Mouse (Mus musculus) midbrain, embryonic 16.5 days (tissue): ENCODE data around the gene Nccrp1. TPM values are rescaled to one million over a fixed set of nuclear protein-coding genes. Genes with fewer than 3 reads are reported as not detected.

ENCODE experiments used
- ATAC-seq: fragments of 200-750 bp; cut with Nextera tagmentation; 2 replicates; pipeline ENCODE4 v1.8.0; 2017; ENCODE audit warnings: moderate TSS enrichment
- H3K27ac ChIP-seq: fragments of 300-500 bp; sonication (generic); 2 replicates; pipeline ENCODE4 v1.5.1; 2014; ENCODE audit warnings: mild to moderate bottlenecking, low read length, mixed read lengths
- H3K27me3 ChIP-seq: fragments of 300-500 bp; sonication (generic); 2 replicates; pipeline ENCODE4 v1.6.1; 2014; ENCODE audit warnings: low read depth, low read length, mixed read lengths; ENCODE audit not compliant: control insufficient read depth, insufficient read depth
- H3K36me3 ChIP-seq: fragments of 300-500 bp; sonication (generic); 2 replicates; pipeline ENCODE4 v1.6.1; 2014; ENCODE audit warnings: mild to moderate bottlenecking, low read length, moderate library complexity, mixed read lengths; ENCODE audit not compliant: control insufficient read depth, insufficient read depth
- H3K4me1 ChIP-seq: fragments of 300-500 bp; sonication (generic); 2 replicates; pipeline ENCODE4 v1.6.1; 2014; ENCODE audit warnings: mild to moderate bottlenecking, low read length, mixed read lengths; ENCODE audit not compliant: control insufficient read depth, insufficient read depth
- H3K4me2 ChIP-seq: fragments of 300-500 bp; sonication (generic); 2 replicates; pipeline ENCODE4 v1.6.1; 2014; ENCODE audit warnings: mild to moderate bottlenecking, low read length, mixed read lengths
- H3K4me3 ChIP-seq: fragments of 300-500 bp; sonication (generic); 2 replicates; pipeline ENCODE4 v1.5.1; 2014; ENCODE audit warnings: low read depth, mild to moderate bottlenecking, low read length, moderate library complexity, mixed read lengths
- H3K9ac ChIP-seq: fragments of 300-500 bp; sonication (generic); 2 replicates; pipeline ENCODE4 v1.6.1; 2014; ENCODE audit warnings: low read depth, low read length, mixed read lengths
- H3K9me3 ChIP-seq: fragments of 300-500 bp; sonication (generic); replicated peaks from 2 replicates; pipeline ENCODE4 v1.6.1; 2014; ENCODE audit warnings: mild to moderate bottlenecking, low read length, mixed read lengths; ENCODE audit not compliant: control insufficient read depth, poor library complexity, severe bottlenecking
- WGBS: fragments of 180-500 bp; shearing (Covaris S2); extraction: QIAGEN DNeasy Blood & Tissue Kit; methylation state at CpG from one replicate; pipeline ENCODE4 v1.1.7; 2014; 5-methylcytosine and 5-hydroxymethylcytosine counted together
- polyA plus RNA-seq: library from polyadenylated mRNA; unstranded; fragments of >200 nt; fragmentation: Nextera tagmentation; extraction: Ambion mirVana; gene quantifications from 2 replicates; pipeline ENCODE4 v1.2.1, GENCODE M21; 2015

Gene Nccrp1
- polyA plus RNA-seq, 1 experiment from 2014 or later, result 0.15 TPM

GRCm38 (mm10) chr7:28561967-28562366, 14.9 kb upstream of the Nccrp1 start:
- Histone ChIP-seq H3K9ac (no peak overlapping the region), H3K4me1 (no peaks in the 10 kb centered on the region), H3K4me2 (no peak overlapping the region), H3K27ac (no peak overlapping the region), H3K4me3 (no peak overlapping the region), H3K36me3 (peaks cover 15% of the 10 kb centered on the region), H3K9me3 (no peaks in the 10 kb centered on the region), H3K27me3 (no peaks in the 10 kb centered on the region)
- WGBS, result 86% methylated on average over 11 of the region's 11 CpGs
- no peak for ATAC-seq

DNA sequence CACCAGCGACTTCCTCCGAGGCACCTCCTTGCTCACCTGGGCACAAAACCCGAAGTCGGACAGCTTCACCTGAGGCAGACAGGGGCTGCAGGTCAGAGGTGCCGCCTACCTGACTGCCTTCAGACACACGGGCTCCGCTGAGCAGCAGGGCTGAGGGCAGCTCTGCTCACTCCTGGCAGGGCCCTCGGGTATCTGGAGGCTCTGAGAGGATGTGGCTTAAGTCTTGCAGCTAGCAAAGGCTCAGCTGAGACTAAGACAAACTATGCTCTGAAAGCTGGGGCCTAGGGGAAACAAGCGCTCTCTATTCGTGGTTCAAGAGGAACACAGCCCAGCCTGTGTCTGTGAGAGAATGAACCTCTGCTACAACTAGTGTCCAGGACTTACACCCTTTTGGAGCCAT, 13.8 kb upstream of the Nccrp1 start:
- WGBS, result 95% methylated on average over 10 of the region's 10 CpGs
- no peak overlapping the region for H3K4me2 ChIP-seq
- no peaks in the 10 kb centered on the region for H3K4me1 ChIP-seq
- peaks cover 15% of the 10 kb centered on the region for H3K36me3 ChIP-seq
- no peak overlapping the region for H3K4me3 ChIP-seq
- H3K9ac ChIP-seq, result no peak overlapping the region
- ATAC-seq, result no peak
- H3K9me3 ChIP-seq, result no peaks in the 10 kb centered on the region
- H3K27me3 ChIP-seq, result no peaks in the 10 kb centered on the region
- H3K27ac ChIP-seq, result no peak overlapping the region

DNA sequence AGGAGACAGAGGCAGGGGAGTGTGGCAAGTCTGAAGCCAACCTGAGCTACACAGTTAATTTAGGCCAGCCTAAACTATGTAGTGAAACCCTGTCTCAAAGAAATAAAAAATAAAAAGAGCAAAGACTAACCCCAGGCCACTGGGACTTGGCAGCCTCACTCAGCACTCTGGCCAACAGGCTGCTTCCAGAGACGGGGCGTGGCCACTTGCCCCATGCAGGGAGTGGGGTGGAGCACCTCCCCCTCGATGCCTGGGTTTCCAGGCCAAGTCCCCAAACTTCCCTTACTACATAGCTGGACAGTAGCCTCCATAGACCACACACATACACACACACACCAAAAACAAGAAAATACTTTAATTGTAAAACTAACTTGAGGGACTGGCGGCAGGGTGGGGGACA, 11.4 kb upstream of the Nccrp1 start:
- Histone ChIP-seq H3K36me3 (peaks cover 6% of the 10 kb centered on the region; the same call in 1 of the 2 replicates), H3K4me1 (no peaks in the 10 kb centered on the region), H3K9me3 (no peaks in the 10 kb centered on the region), H3K4me2 (no peak overlapping the region), H3K27ac (no peak overlapping the region), H3K9ac (no peak overlapping the region), H3K27me3 (no peaks in the 10 kb centered on the region), H3K4me3 (no peak overlapping the region)
- ATAC-seq, result no peak
- WGBS, result 64% methylated on average over 4 of the region's 4 CpGs

DNA sequence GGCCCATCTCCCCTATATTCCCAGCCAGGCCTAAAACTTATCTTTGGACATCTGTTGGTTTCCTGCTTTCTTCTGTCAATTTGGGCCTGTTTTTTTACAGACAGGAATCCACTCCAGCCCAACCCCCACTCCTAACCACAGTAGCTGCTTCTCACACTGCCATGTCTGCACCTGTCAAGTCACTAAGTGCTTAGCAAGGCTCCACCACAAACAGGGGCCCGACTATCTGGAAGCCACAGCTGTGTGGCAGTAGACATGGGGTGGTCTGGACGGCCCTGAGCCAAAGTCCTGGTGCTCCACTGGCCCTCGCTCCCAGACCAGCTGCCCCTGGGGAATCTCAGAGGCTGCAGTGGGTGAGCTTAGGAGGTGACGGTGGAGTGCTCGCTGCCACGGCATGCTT, 10.7 kb upstream of the Nccrp1 start:
- Histone ChIP-seq H3K36me3 (peaks cover 6% of the 10 kb centered on the region; the same call in 1 of the 2 replicates), H3K4me1 (no peaks in the 10 kb centered on the region), H3K4me2 (no peak overlapping the region), H3K4me3 (no peak overlapping the region), H3K27ac (no peak overlapping the region), H3K27me3 (no peaks in the 10 kb centered on the region), H3K9me3 (no peaks in the 10 kb centered on the region), H3K9ac (no peak overlapping the region)
- 91% methylated on average over 6 of the region's 6 CpGs for WGBS
- ATAC-seq, result no peak

- Histone ChIP-seq H3K27ac (no peak overlapping the region), H3K4me2 (no peak overlapping the region), H3K4me1 (no peaks in the 10 kb centered on the region), H3K9ac (no peak overlapping the region), H3K9me3 (no peaks in the 10 kb centered on the region), H3K27me3 (no peaks in the 10 kb centered on the region), H3K36me3 (peaks cover 6% of the 10 kb centered on the region; the same call in 1 of the 2 replicates), H3K4me3 (no peak overlapping the region)
- 76% methylated on average over 5 of the region's 5 CpGs for WGBS
- no peak for ATAC-seq
These were observed 10.0 kb upstream of the Nccrp1 start for GRCm38 (mm10) chr7:28557069-28557468.

GRCm38 (mm10) chr7:28555939-28556535, 9.0 kb upstream of the Nccrp1 start:
- H3K4me1 ChIP-seq, result no peaks in the 10 kb centered on the region
- peaks cover 6% of the 10 kb centered on the region; the same call in 1 of the 2 replicates for H3K36me3 ChIP-seq
- no peak overlapping the region for H3K4me2 ChIP-seq
- 16% methylated on average over 5 of the region's 5 CpGs for WGBS
- no peak overlapping the region for H3K27ac ChIP-seq
- no peak overlapping the region for H3K9ac ChIP-seq
- H3K27me3 ChIP-seq, result no peaks in the 10 kb centered on the region
- H3K9me3 ChIP-seq, result no peaks in the 10 kb centered on the region
- no peak for ATAC-seq
- no peak overlapping the region for H3K4me3 ChIP-seq

DNA sequence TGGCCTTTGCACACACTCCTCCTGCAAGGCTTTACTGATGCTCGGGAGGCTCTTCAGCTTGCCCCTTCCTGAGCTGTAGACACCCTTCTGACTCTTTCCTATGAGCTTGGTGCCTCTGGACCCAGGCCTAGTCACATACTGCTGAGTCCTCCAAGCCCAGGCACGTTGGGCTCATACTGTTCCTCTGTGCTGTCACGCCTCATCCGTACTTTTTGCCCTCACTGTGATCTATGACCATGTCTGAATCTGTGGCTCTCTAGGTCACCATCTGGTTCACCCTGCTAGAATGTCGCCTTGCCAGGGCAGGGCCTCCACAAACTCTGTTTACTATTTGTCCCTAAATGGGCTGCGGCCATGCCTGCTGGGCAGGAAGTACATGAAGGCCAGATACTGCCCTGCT, 6.0 kb upstream of the Nccrp1 start:
- Histone ChIP-seq H3K27ac (no peak overlapping the region), H3K4me2 (no peak overlapping the region), H3K4me3 (no peak overlapping the region), H3K36me3 (no peaks in the 10 kb centered on the region), H3K27me3 (no peaks in the 10 kb centered on the region), H3K9me3 (no peaks in the 10 kb centered on the region), H3K9ac (no peak overlapping the region), H3K4me1 (no peaks in the 10 kb centered on the region)
- 93% methylated on average over 6 of the region's 6 CpGs for WGBS
- ATAC-seq, result no peak

DNA sequence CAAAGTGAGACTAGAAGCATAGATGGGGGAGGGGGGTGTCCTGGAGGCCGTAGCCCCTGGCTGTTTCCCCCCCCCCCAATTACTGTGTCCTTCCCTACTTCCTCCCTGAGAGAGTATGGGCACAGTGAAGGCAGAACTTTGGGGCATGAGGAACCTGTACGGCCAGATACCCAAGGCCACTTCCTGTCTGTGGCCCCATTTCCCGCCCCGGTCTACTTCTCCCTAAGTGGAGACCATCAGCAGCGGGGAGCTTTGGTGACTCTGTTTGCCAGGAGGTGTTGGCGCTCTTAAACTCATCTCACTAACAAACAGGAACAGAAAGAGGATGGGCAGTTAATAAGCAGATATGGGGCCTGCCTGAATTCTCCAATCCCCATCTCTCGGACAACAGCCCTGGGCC, 574 bp upstream of the Nccrp1 start:
- ATAC-seq, result no peak
- Histone ChIP-seq H3K36me3 (no peaks in the 10 kb centered on the region), H3K9ac (no peak overlapping the region), H3K9me3 (no peaks in the 10 kb centered on the region), H3K27ac (no peak overlapping the region), H3K4me1 (peaks cover 15% of the 10 kb centered on the region; the same call in 1 of the 2 replicates), H3K4me3 (no peak overlapping the region), H3K27me3 (peaks cover 24% of the 10 kb centered on the region), H3K4me2 (no peak overlapping the region)
- 76% methylated on average over 6 of the region's 7 CpGs for WGBS

DNA sequence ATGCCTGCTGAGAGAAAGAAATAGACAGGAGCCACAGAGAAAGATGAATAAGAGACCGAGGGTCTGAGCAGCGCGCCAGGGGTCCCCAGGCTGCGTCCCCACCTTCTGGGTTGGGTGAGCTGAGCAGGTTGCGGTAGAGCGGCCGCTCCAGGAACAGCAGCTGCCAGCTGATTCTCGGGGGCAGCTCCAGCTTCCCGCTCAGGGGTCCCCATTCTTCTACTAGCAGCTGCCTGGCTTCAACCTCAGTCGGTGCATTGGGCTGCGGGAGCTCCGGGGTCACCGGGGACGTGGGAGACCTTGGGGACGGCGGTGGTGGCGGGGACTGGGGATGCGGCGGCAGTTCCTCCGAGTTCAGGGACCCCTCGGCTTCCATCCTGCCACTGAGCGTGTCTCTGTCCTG, 405 bp downstream of the Nccrp1 start:
- ATAC-seq, result no peak
- Histone ChIP-seq H3K9me3 (no peaks in the 10 kb centered on the region), H3K27me3 (peaks cover 24% of the 10 kb centered on the region), H3K4me1 (peaks cover 15% of the 10 kb centered on the region; the same call in 1 of the 2 replicates), H3K4me2 (peak overlapping the region; percentile 73), H3K36me3 (no peaks in the 10 kb centered on the region), H3K27ac (no peak overlapping the region), H3K9ac (peak overlapping the region; percentile 60; the same call in 1 of the 2 replicates), H3K4me3 (peak overlapping the region; percentile 37)
- 0% methylated on average over 22 of the region's 22 CpGs for WGBS
